Mouse (Mus musculus): ENCODE results near the gene 2010111I01Rik. TPM values are rescaled to one million over a fixed set of nuclear protein-coding genes. Genes with fewer than 3 reads are reported as not detected.

The 2010111I01Rik gene
- polyA plus RNA-seq, 2 experiments, result 10.7 to 13.6 TPM

DNA sequence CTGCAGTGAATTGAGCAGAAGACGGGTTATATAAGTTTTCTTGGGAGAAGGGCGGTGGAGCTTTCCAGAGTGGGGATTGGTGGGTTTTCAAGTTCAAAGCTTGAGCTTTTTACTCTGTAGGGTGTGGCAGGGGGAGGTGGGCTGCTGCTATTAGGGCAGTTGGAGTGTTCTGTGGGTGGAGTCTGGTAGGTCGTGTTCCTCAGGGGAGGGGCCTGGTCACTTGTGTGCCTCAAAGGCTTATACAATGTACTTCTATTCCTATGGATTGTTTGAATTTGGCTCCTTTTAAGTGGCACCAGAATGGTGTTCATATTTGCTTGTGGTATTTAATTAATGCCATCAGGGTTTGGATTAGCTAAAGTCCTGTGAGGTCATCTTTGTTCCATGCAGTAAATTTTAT is 12.6 kb upstream of the 2010111I01Rik start:
- ATAC-seq (ENCODE audit: insufficient read depth), result no peak
- Histone ChIP-seq H3K27me3 (ENCODE audit: control insufficient read depth, insufficient read depth, low read length) (no peaks in the 10 kb centered on the region), H3K4me1 (replicated peaks; ENCODE audit: control insufficient read depth in 2 of 2, insufficient read depth in 2 of 2, low read length in 1 of 2) (peaks cover 0 to 14% of the 10 kb centered on the region in 2 experiments; a peak in 2 of 4 replicates), H3K36me3 (replicated peaks; ENCODE audit: control insufficient read depth, insufficient read depth, low read depth) (no peaks in the 10 kb centered on the region), H3K4me2 (ENCODE audit: low read depth) (no peak overlapping the region), H3K9me3 (ENCODE audit: control insufficient read depth, low read length) (no peaks in the 10 kb centered on the region), H3K9ac (replicated peaks) (no peak overlapping the region), H3K4me3 (ENCODE audit: insufficient read depth in 1 of 2, low read depth in 2 of 2, low read length in 2 of 2) (no peak overlapping the region), H3K27ac (no peak overlapping the region)
- DNase-seq (ENCODE audit: low read depth in 3 of 3, low spot score in 3 of 3), result no peak
- TF ChIP-seq EP300 (IDR thresholded peaks at IDR 0.05; ENCODE audit: low read depth), result no peak
- TF ChIP-seq CTCF (IDR thresholded peaks at IDR 0.05; ENCODE audit: low read depth), result no peak
- 38% methylated on average over 3 of the region's 3 CpGs for WGBS (ENCODE audit: insufficient replicate concordance)

DNA sequence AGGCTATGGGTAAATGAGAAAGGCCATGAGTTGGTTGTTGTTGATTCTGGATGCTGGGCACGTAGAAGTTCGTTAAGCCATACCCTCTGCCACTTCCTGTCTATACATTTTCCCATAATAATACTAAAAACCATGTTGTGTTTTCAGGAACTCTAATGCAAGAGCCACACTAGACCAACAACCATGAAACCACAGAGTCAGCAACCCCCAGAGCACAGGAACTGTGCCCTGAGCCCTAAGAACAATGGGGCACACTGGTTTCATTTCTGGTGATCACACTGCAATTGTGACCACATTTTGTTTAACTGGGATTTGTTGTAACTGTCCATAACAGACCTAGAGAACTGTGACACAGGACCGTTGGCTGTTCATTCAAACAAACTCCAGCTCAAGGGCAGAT is 12.1 kb upstream of the 2010111I01Rik start:
- Histone ChIP-seq H3K4me3 (ENCODE audit: insufficient read depth in 1 of 2, low read depth in 2 of 2, low read length in 2 of 2) (no peak overlapping the region), H3K9me3 (ENCODE audit: control insufficient read depth, low read length) (no peaks in the 10 kb centered on the region), H3K36me3 (replicated peaks; ENCODE audit: control insufficient read depth, insufficient read depth, low read depth) (no peaks in the 10 kb centered on the region), H3K27ac (no peak overlapping the region), H3K27me3 (ENCODE audit: control insufficient read depth, insufficient read depth, low read length) (no peaks in the 10 kb centered on the region), H3K9ac (replicated peaks) (no peak overlapping the region), H3K4me2 (ENCODE audit: low read depth) (no peak overlapping the region), H3K4me1 (replicated peaks; ENCODE audit: control insufficient read depth in 2 of 2, insufficient read depth in 2 of 2, low read length in 1 of 2) (peaks cover 0 to 15% of the 10 kb centered on the region in 2 experiments; a peak in 2 of 4 replicates)
- ATAC-seq (ENCODE audit: insufficient read depth) (no peak), DNase-seq (ENCODE audit: low read depth in 3 of 3, low spot score in 3 of 3) (no peak)
- 29% methylated on average over 3 of the region's 3 CpGs for WGBS (ENCODE audit: insufficient replicate concordance)
- TF ChIP-seq CTCF (IDR thresholded peaks at IDR 0.05; ENCODE audit: low read depth) (no peak), EP300 (IDR thresholded peaks at IDR 0.05; ENCODE audit: low read depth) (no peak)

DNA sequence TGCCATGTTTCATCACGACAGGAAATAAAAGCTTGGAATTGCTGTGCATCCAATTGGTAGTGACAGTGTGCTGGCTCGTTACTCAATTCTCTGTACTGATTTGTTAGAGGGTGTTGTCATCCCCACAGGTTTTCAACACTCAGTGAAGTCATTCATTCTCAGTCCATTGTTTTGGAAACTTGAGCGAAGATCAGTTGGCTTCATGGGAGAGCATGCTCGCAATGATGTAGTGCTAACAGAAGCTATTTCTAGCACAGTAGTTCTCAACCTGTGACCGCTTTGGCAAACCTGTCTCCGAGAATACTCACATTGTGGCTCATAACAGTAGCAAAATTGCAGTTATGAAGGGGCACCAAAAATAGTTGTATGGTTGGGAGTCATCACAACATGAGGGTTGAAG is 8.7 kb upstream of the 2010111I01Rik start:
- no peak overlapping the region for H3K9ac ChIP-seq (replicated peaks)
- H3K9me3 ChIP-seq (ENCODE audit: control insufficient read depth, low read length), result no peaks in the 10 kb centered on the region
- H3K27ac ChIP-seq, result no peak overlapping the region
- H3K27me3 ChIP-seq (ENCODE audit: control insufficient read depth, insufficient read depth, low read length), result no peaks in the 10 kb centered on the region
- WGBS (ENCODE audit: insufficient replicate concordance), result 70% methylated on average over 6 of the region's 6 CpGs
- TF ChIP-seq CTCF (IDR thresholded peaks at IDR 0.05; ENCODE audit: low read depth) (no peak), EP300 (IDR thresholded peaks at IDR 0.05; ENCODE audit: low read depth) (no peak)
- DNase-seq (ENCODE audit: low read depth in 3 of 3, low spot score in 3 of 3) (no peak), ATAC-seq (ENCODE audit: insufficient read depth) (no peak)
- H3K4me2 ChIP-seq (ENCODE audit: low read depth), result no peak overlapping the region
- H3K4me3 ChIP-seq (ENCODE audit: insufficient read depth in 1 of 2, low read depth in 2 of 2, low read length in 2 of 2), result no peak overlapping the region
- H3K4me1 ChIP-seq (replicated peaks; ENCODE audit: control insufficient read depth in 2 of 2, insufficient read depth in 2 of 2, low read length in 1 of 2), result peaks cover 0 to 15% of the 10 kb centered on the region in 2 experiments; a peak in 2 of 4 replicates
- no peaks in the 10 kb centered on the region for H3K36me3 ChIP-seq (replicated peaks; ENCODE audit: control insufficient read depth, insufficient read depth, low read depth)

DNA sequence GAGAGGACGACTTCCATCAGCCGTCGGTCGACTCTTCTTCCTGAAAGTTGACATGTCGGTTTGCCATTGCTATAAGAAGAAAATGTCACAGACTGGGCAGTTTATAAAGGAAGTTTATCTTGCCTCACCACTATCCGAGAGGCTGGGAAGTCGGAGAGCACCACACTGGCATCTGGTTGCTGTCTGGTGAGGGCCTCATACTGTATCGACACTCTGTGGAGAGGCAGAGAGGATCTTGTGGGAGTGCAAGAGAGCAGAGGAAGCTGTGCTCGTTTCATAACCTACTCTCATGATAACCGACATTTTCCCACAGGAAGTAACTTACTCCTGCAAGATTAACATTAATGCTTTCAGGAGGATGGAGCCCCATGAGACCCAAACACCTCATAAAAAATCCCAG is 7.9 kb upstream of the 2010111I01Rik start:
- WGBS (ENCODE audit: insufficient replicate concordance), result 14% methylated on average over 10 of the region's 10 CpGs
- H3K4me3 ChIP-seq (ENCODE audit: insufficient read depth in 1 of 2, low read depth in 2 of 2, low read length in 2 of 2), result no peak overlapping the region
- TF ChIP-seq CTCF (IDR thresholded peaks at IDR 0.05; ENCODE audit: low read depth), result no peak
- no peak for TF ChIP-seq EP300 (IDR thresholded peaks at IDR 0.05; ENCODE audit: low read depth)
- H3K27me3 ChIP-seq (ENCODE audit: control insufficient read depth, insufficient read depth, low read length), result no peaks in the 10 kb centered on the region
- ATAC-seq (ENCODE audit: insufficient read depth) (no peak), DNase-seq (ENCODE audit: low read depth in 3 of 3, low spot score in 3 of 3) (no peak)
- H3K9me3 ChIP-seq (ENCODE audit: control insufficient read depth, low read length), result no peaks in the 10 kb centered on the region
- H3K27ac ChIP-seq, result no peak overlapping the region
- no peak overlapping the region for H3K4me2 ChIP-seq (ENCODE audit: low read depth)
- no peak overlapping the region for H3K9ac ChIP-seq (replicated peaks)
- H3K36me3 ChIP-seq (replicated peaks; ENCODE audit: control insufficient read depth, insufficient read depth, low read depth), result no peaks in the 10 kb centered on the region
- H3K4me1 ChIP-seq (replicated peaks; ENCODE audit: control insufficient read depth in 2 of 2, insufficient read depth in 2 of 2, low read length in 1 of 2), result peaks cover 0 to 15% of the 10 kb centered on the region in 2 experiments; a peak in 2 of 4 replicates

DNA sequence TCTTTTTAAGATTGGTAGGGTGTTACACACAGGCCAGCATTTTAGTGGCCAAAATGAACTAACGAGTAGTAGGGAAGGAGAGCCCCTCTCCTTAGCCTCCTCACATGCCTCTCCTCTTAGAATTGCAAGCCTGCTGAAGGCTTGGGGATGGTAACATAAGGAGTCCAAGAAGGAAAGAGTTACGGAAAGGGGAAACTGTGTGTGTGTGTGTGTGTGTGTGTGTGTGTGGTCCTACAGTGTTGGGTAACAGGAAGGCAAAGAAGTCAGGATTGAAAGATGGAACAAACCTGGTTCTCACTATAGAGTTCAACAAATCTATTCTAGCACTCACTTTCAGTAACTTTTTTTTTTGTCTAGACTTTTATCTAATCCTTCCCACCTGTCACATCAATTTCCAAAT is 1.3 kb upstream of the 2010111I01Rik start:
- ATAC-seq (ENCODE audit: insufficient read depth) (no peak), DNase-seq (ENCODE audit: low read depth in 3 of 3, low spot score in 3 of 3) (no peak)
- Histone ChIP-seq H3K4me2 (ENCODE audit: low read depth) (no peak overlapping the region), H3K27me3 (ENCODE audit: control insufficient read depth, insufficient read depth, low read length) (no peaks in the 10 kb centered on the region), H3K9ac (replicated peaks) (no peak overlapping the region), H3K9me3 (ENCODE audit: control insufficient read depth, low read length) (no peaks in the 10 kb centered on the region), H3K4me3 (ENCODE audit: insufficient read depth in 1 of 2, low read depth in 2 of 2, low read length in 2 of 2) (no peak overlapping the region), H3K27ac (no peak overlapping the region), H3K4me1 (replicated peaks; ENCODE audit: control insufficient read depth in 2 of 2, insufficient read depth in 2 of 2, low read length in 1 of 2) (peaks cover 4% of the 10 kb centered on the region in 2 experiments; a peak in 3 of 4 replicates), H3K36me3 (replicated peaks; ENCODE audit: control insufficient read depth, insufficient read depth, low read depth) (no peaks in the 10 kb centered on the region)
- TF ChIP-seq CTCF (IDR thresholded peaks at IDR 0.05; ENCODE audit: low read depth) (no peak), EP300 (IDR thresholded peaks at IDR 0.05; ENCODE audit: low read depth) (no peak)
- WGBS (ENCODE audit: insufficient replicate concordance), result 70% methylated on average over 2 of the region's 2 CpGs

Measured in liver, embryonic 14.5 days (tissue).